Mouse (Mus musculus) forebrain, embryonic 11.5 days (tissue): Measurements from ENCODE around the gene Flt3. TPM values are rescaled to one million over a fixed set of nuclear protein-coding genes. Genes with fewer than 3 reads are reported as not detected.

ENCODE experiments used
- ATAC-seq: fragments of 200-750 bp; cut with Nextera tagmentation; replicated peaks from 2 replicates; pipeline ENCODE4 v1.8.0; 2017; ENCODE audit warnings: moderate TSS enrichment; ENCODE audit not compliant: low FRiP score
- DNase-seq: peaks from one replicate; pipeline ENCODE4 v3.0.0-alpha.2; 2017; ENCODE audit warnings: low spot score
- H3K27ac ChIP-seq: fragments of 300-500 bp; sonication (generic); 2 replicates; pipeline ENCODE4 v1.5.1; 2014; ENCODE audit warnings: low read depth, low read length
- H3K27me3 ChIP-seq: fragments of 300-500 bp; sonication (generic); 2 replicates; pipeline ENCODE4 v1.6.1; 2014; ENCODE audit warnings: mild to moderate bottlenecking, low read length, mixed read lengths; ENCODE audit not compliant: control insufficient read depth, insufficient read depth
- H3K36me3 ChIP-seq: fragments of 300-500 bp; sonication (generic); 2 replicates; pipeline ENCODE4 v1.6.1; 2014; ENCODE audit warnings: mild to moderate bottlenecking, low read length, moderate library complexity, mixed read lengths; ENCODE audit not compliant: control insufficient read depth, insufficient read depth
- H3K4me1 ChIP-seq: fragments of 300-500 bp; sonication (generic); replicated peaks from 2 replicates; pipeline ENCODE4 v1.6.1; 2014; ENCODE audit warnings: low read length, mixed read lengths; ENCODE audit not compliant: control insufficient read depth, insufficient read depth
- H3K4me2 ChIP-seq: fragments of 300-500 bp; sonication (generic); 2 replicates; pipeline ENCODE4 v1.6.1; 2014; ENCODE audit warnings: low read depth, mild to moderate bottlenecking, low read length, moderate library complexity, mixed read lengths; ENCODE audit not compliant: severe bottlenecking
- H3K4me3 ChIP-seq: fragments of 300-500 bp; sonication (generic); 2 replicates; pipeline ENCODE4 v1.5.1; 2014; ENCODE audit warnings: low read depth, low read length
- H3K9ac ChIP-seq: fragments of 300-500 bp; sonication (generic); 2 replicates; pipeline ENCODE4 v1.6.1; 2014; ENCODE audit warnings: low read length
- H3K9me3 ChIP-seq: fragments of 300-500 bp; sonication (generic); 2 replicates; pipeline ENCODE4 v1.6.1; 2016; ENCODE audit warnings: low read length, mixed read lengths; ENCODE audit not compliant: control insufficient read depth
- WGBS: fragments of 180-500 bp; shearing (Covaris S2); extraction: QIAGEN DNeasy Blood & Tissue Kit; methylation state at CpG from one replicate; pipeline ENCODE4 v1.1.7; 2014; 5-methylcytosine and 5-hydroxymethylcytosine counted together
- polyA plus RNA-seq: library from polyadenylated mRNA; unstranded; fragments of >200 nt; fragmentation: Nextera tagmentation; extraction: Ambion mirVana; gene quantifications from 2 replicates; pipeline ENCODE4 v1.2.1, GENCODE M21; 2014

Flt3 gene
- polyA plus RNA-seq, 1 experiment from 2014 or later, result 0.08 TPM

GRCm38 (mm10) chr5:147426048-147426805 lies 25.9 kb upstream of the Flt3 start:
- Histone ChIP-seq H3K9ac (no peak overlapping the region), H3K4me2 (no peak overlapping the region), H3K36me3 (no peaks in the 10 kb centered on the region), H3K9me3 (no peaks in the 10 kb centered on the region), H3K27ac (no peak overlapping the region), H3K4me1 (no peaks in the 10 kb centered on the region; the same call in 1 of the 2 replicates), H3K27me3 (no peaks in the 10 kb centered on the region), H3K4me3 (no peak overlapping the region)
- 82% methylated on average over 4 of the region's 4 CpGs for WGBS
- ATAC-seq (no peak), DNase-seq (no peak)

- no peak overlapping the region for H3K9ac ChIP-seq
These were observed 23.3 kb upstream of the Flt3 start for GRCm38 (mm10) chr5:147423612-147424011.

GRCm38 (mm10) chr5:147418394-147419121 lies 18.3 kb upstream of the Flt3 start:
- Histone ChIP-seq H3K4me2 (no peak overlapping the region), H3K4me1 (no peaks in the 10 kb centered on the region), H3K36me3 (no peaks in the 10 kb centered on the region), H3K27ac (no peak overlapping the region), H3K4me3 (no peak overlapping the region), H3K27me3 (no peaks in the 10 kb centered on the region), H3K9ac (no peak overlapping the region), H3K9me3 (no peaks in the 10 kb centered on the region)
- ATAC-seq (no peak), DNase-seq (no peak)
- WGBS, result 54% methylated on average over 10 of the region's 10 CpGs

More at GRCm38 (mm10) chr5:147423612-147424011, 23.3 kb upstream of the Flt3 start:
- Histone ChIP-seq H3K27me3 (no peaks in the 10 kb centered on the region), H3K9me3 (no peaks in the 10 kb centered on the region), H3K4me2 (no peak overlapping the region), H3K4me1 (no peaks in the 10 kb centered on the region), H3K36me3 (no peaks in the 10 kb centered on the region), H3K27ac (no peak overlapping the region), H3K4me3 (no peak overlapping the region)
- 29% methylated on average over 6 of the region's 6 CpGs for WGBS
- DNase-seq (no peak), ATAC-seq (no peak)

- Histone ChIP-seq H3K4me3 (no peak overlapping the region), H3K27ac (no peak overlapping the region), H3K9me3 (no peaks in the 10 kb centered on the region), H3K36me3 (no peaks in the 10 kb centered on the region), H3K27me3 (no peaks in the 10 kb centered on the region), H3K4me2 (no peak overlapping the region), H3K9ac (no peak overlapping the region), H3K4me1 (no peaks in the 10 kb centered on the region)
- DNase-seq (no peak), ATAC-seq (no peak)
- WGBS, result 82% methylated on average over 1 of the region's 1 CpGs
These were observed 17.7 kb upstream of the Flt3 start for GRCm38 (mm10) chr5:147417986-147418385.

GRCm38 (mm10) chr5:147410585-147410984 lies 10.3 kb upstream of the Flt3 start:
- no peaks in the 10 kb centered on the region for H3K36me3 ChIP-seq
- H3K27me3 ChIP-seq, result no peaks in the 10 kb centered on the region
- no peaks in the 10 kb centered on the region for H3K9me3 ChIP-seq
- no peak overlapping the region for H3K4me2 ChIP-seq
- ATAC-seq (no peak), DNase-seq (no peak)
- WGBS, result 80% methylated on average over 6 of the region's 6 CpGs
- no peak overlapping the region for H3K4me3 ChIP-seq
- H3K27ac ChIP-seq, result no peak overlapping the region
- no peak overlapping the region for H3K9ac ChIP-seq
- H3K4me1 ChIP-seq, result no peaks in the 10 kb centered on the region

- Histone ChIP-seq H3K4me3 (no peak overlapping the region), H3K4me2 (no peak overlapping the region), H3K4me1 (no peaks in the 10 kb centered on the region), H3K27ac (no peak overlapping the region), H3K9ac (no peak overlapping the region), H3K27me3 (no peaks in the 10 kb centered on the region), H3K9me3 (no peaks in the 10 kb centered on the region), H3K36me3 (no peaks in the 10 kb centered on the region)
- DNase-seq, result no peak
- ATAC-seq, result no peak
- WGBS, result 62% methylated on average over 29 of the region's 29 CpGs
These were observed 8.4 kb upstream of the Flt3 start for GRCm38 (mm10) chr5:147408731-147409130.

- no peak for ATAC-seq
- Histone ChIP-seq H3K36me3 (no peaks in the 10 kb centered on the region), H3K27ac (no peak overlapping the region), H3K4me2 (no peak overlapping the region), H3K27me3 (peaks cover 8% of the 10 kb centered on the region), H3K9ac (no peak overlapping the region), H3K4me3 (no peak overlapping the region), H3K4me1 (no peaks in the 10 kb centered on the region), H3K9me3 (no peaks in the 10 kb centered on the region)
- no peak for DNase-seq
- WGBS, result 81% methylated on average over 5 of the region's 5 CpGs
These were observed 5.8 kb upstream of the Flt3 start for GRCm38 (mm10) chr5:147406135-147406534.

- Histone ChIP-seq H3K9me3 (no peaks in the 10 kb centered on the region), H3K4me1 (no peaks in the 10 kb centered on the region), H3K27me3 (peaks cover 39% of the 10 kb centered on the region), H3K36me3 (no peaks in the 10 kb centered on the region), H3K9ac (no peak overlapping the region), H3K4me2 (no peak overlapping the region), H3K4me3 (no peak overlapping the region), H3K27ac (no peak overlapping the region)
- 31% methylated on average over 5 of the region's 5 CpGs for WGBS
- DNase-seq, result peak; percentile 64
- no peak for ATAC-seq
These were observed 2.2 kb upstream of the Flt3 start for GRCm38 (mm10) chr5:147402505-147402904.
